Mouse (Mus musculus) hindbrain, embryonic 15.5 days (tissue): ENCODE measurements around the gene Slc5a10. TPM values are rescaled to one million over a fixed set of nuclear protein-coding genes. Genes with fewer than 3 reads are reported as not detected.

Source experiments
- ATAC-seq: fragments of 200-750 bp; cut with Nextera tagmentation; 2 replicates; pipeline ENCODE4 v1.8.0; 2017; ENCODE audit warnings: low read depth, moderate number of reproducible peaks, moderate TSS enrichment; ENCODE audit not compliant: low FRiP score
- H3K27ac ChIP-seq: fragments of 300-500 bp; sonication (generic); replicated peaks from 2 replicates; pipeline ENCODE4 v1.5.1; 2015; ENCODE audit warnings: mild to moderate bottlenecking, inconsistent platforms
- H3K27me3 ChIP-seq: fragments of 300-500 bp; sonication (generic); 2 replicates; pipeline ENCODE4 v1.6.1; 2015; ENCODE audit warnings: control low read depth, inconsistent platforms
- H3K36me3 ChIP-seq: fragments of 300-500 bp; sonication (generic); 2 replicates; pipeline ENCODE4 v1.6.1; 2015; ENCODE audit warnings: control low read depth, inconsistent platforms
- H3K4me1 ChIP-seq: fragments of 300-500 bp; sonication (generic); replicated peaks from 2 replicates; pipeline ENCODE4 v1.6.1; 2015; ENCODE audit warnings: control low read depth, inconsistent platforms
- H3K4me2 ChIP-seq: fragments of 300-500 bp; sonication (generic); 2 replicates; pipeline ENCODE4 v1.6.1; 2015; ENCODE audit warnings: moderate library complexity, mild to moderate bottlenecking, inconsistent platforms
- H3K4me3 ChIP-seq: fragments of 300-500 bp; sonication (generic); 2 replicates; pipeline ENCODE4 v1.5.1; 2015; ENCODE audit warnings: mild to moderate bottlenecking, inconsistent platforms
- H3K9ac ChIP-seq: fragments of 300-500 bp; sonication (generic); 2 replicates; pipeline ENCODE4 v1.6.1; 2015; ENCODE audit warnings: inconsistent platforms
- H3K9me3 ChIP-seq: fragments of 300-500 bp; sonication (generic); 2 replicates; pipeline ENCODE4 v1.6.1; 2016; ENCODE audit warnings: control low read depth, inconsistent platforms
- WGBS: fragments of 180-500 bp; shearing (Covaris S2); methylation state at CpG from one replicate; pipeline ENCODE4 v1.1.7; 2015; 5-methylcytosine and 5-hydroxymethylcytosine counted together
- polyA plus RNA-seq: library from polyadenylated mRNA; unstranded; fragments of >200 nt; fragmentation: Nextera tagmentation; extraction: Ambion mirVana; gene quantifications from 2 replicates; pipeline ENCODE4 v1.2.1, GENCODE M21; 2015

The Slc5a10 gene
- polyA plus RNA-seq, 1 experiment from 2014 or later: not detected

GRCm38 (mm10) chr11:61652686-61653447 is 67.8 kb downstream of the Slc5a10 start, which contains the start of gene Grap:
Grap (plus strand) TSS chr11:61653265.
- 0 out of 2 replicates have a peak within 1 kb of the TSS, but pooled peaks have one; percentile 8 for H3K4me3 ChIP-seq
- no peaks in the 10 kb centered on the region for H3K9me3 ChIP-seq
- H3K4me2 ChIP-seq: no peak within 1 kb of the TSS

GRCm38 (mm10) chr11:61652216-61652615 is 68.4 kb downstream of the Slc5a10 start:
- H3K9me3 ChIP-seq: no peaks in the 10 kb centered on the region
- 88% methylated on average over 5 of the region's 5 CpGs for WGBS
- no peak overlapping the region for H3K27ac ChIP-seq
- no peak overlapping the region for H3K4me3 ChIP-seq
- no peaks in the 10 kb centered on the region for H3K27me3 ChIP-seq
- no peak overlapping the region for H3K4me2 ChIP-seq
- H3K4me1 ChIP-seq: no peaks in the 10 kb centered on the region
- no peak overlapping the region for H3K9ac ChIP-seq
- no peaks in the 10 kb centered on the region for H3K36me3 ChIP-seq
- ATAC-seq: no peak

More at GRCm38 (mm10) chr11:61652686-61653447, 67.8 kb downstream of the Slc5a10 start, which contains the start of gene Grap:
- no peak within 1 kb of the TSS for H3K27ac ChIP-seq
- no peaks in the 10 kb centered on the region for H3K36me3 ChIP-seq
- WGBS: 76% methylated on average over 10 of the region's 10 CpGs
- H3K9ac ChIP-seq: no peak within 1 kb of the TSS
- no peak for ATAC-seq
- no peaks in the 10 kb centered on the region for H3K4me1 ChIP-seq
- H3K27me3 ChIP-seq: no peaks in the 10 kb centered on the region

GRCm38 (mm10) chr11:61650470-61651265 is 70.0 kb downstream of the Slc5a10 start:
- no peak overlapping the region for H3K9ac ChIP-seq
- no peak overlapping the region for H3K4me3 ChIP-seq
- H3K27me3 ChIP-seq: no peaks in the 10 kb centered on the region
- WGBS: 84% methylated on average over 9 of the region's 9 CpGs
- no peaks in the 10 kb centered on the region for H3K9me3 ChIP-seq
- no peaks in the 10 kb centered on the region for H3K36me3 ChIP-seq
- H3K27ac ChIP-seq: no peak overlapping the region
- no peak for ATAC-seq
- H3K4me2 ChIP-seq: no peak overlapping the region
- no peaks in the 10 kb centered on the region for H3K4me1 ChIP-seq

GRCm38 (mm10) chr11:61649626-61650025 is 71.0 kb downstream of the Slc5a10 start:
- H3K9me3 ChIP-seq: no peaks in the 10 kb centered on the region
- H3K36me3 ChIP-seq: no peaks in the 10 kb centered on the region
- H3K4me1 ChIP-seq: no peaks in the 10 kb centered on the region
- no peak overlapping the region for H3K27ac ChIP-seq
- H3K4me3 ChIP-seq: no peak overlapping the region
- no peaks in the 10 kb centered on the region for H3K27me3 ChIP-seq
- H3K9ac ChIP-seq: no peak overlapping the region
- 87% methylated on average over 4 of the region's 4 CpGs for WGBS
- no peak overlapping the region for H3K4me2 ChIP-seq
- ATAC-seq: no peak

DNA sequence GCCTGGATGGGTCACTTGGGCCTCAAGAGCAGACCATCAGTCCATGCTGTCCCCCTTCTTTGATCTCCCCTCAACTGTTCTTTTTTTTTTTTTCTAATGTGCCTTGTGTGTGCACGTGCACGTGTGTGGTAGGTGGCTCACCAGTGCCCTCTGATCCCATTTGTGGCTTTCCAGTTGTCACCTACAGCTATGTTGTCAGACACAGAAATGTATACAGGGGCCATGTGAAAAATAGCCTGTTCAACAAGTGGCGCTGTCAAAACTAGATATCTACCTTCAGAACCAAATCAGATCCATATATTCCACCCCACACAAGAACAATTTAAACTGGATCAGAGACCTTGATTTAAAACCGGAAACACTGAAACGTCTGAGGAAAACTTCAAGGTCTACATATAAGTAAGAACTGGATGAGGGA is 71.5 kb downstream of the Slc5a10 start:
- ATAC-seq: no peak
- WGBS: 93% methylated on average over 5 of the region's 5 CpGs
- no peaks in the 10 kb centered on the region for H3K9me3 ChIP-seq
- no peak overlapping the region for H3K4me2 ChIP-seq
- H3K27me3 ChIP-seq: no peaks in the 10 kb centered on the region
- H3K27ac ChIP-seq: no peak overlapping the region
- no peaks in the 10 kb centered on the region for H3K36me3 ChIP-seq
- no peaks in the 10 kb centered on the region for H3K4me1 ChIP-seq
- H3K9ac ChIP-seq: no peak overlapping the region
- H3K4me3 ChIP-seq: no peak overlapping the region

GRCm38 (mm10) chr11:61648749-61649115 is 71.9 kb downstream of the Slc5a10 start:
- Histone ChIP-seq H3K36me3 (no peaks in the 10 kb centered on the region), H3K27me3 (no peaks in the 10 kb centered on the region), H3K4me1 (no peaks in the 10 kb centered on the region), H3K4me2 (no peak overlapping the region), H3K27ac (no peak overlapping the region), H3K4me3 (no peak overlapping the region), H3K9ac (no peak overlapping the region), H3K9me3 (no peaks in the 10 kb centered on the region)
- ATAC-seq: no peak
- WGBS: 79% methylated on average over 7 of the region's 7 CpGs

- Histone ChIP-seq H3K9ac (no peak overlapping the region), H3K36me3 (no peaks in the 10 kb centered on the region), H3K4me2 (no peak overlapping the region), H3K27me3 (no peaks in the 10 kb centered on the region), H3K27ac (no peak overlapping the region), H3K4me1 (no peaks in the 10 kb centered on the region), H3K4me3 (no peak overlapping the region), H3K9me3 (no peaks in the 10 kb centered on the region)
- WGBS: 74% methylated on average over 6 of the region's 6 CpGs
- ATAC-seq: no peak
These were observed 72.5 kb downstream of the Slc5a10 start for GRCm38 (mm10) chr11:61647956-61648748.

GRCm38 (mm10) chr11:61647110-61647910 is 73.3 kb downstream of the Slc5a10 start:
- no peaks in the 10 kb centered on the region for H3K36me3 ChIP-seq
- no peak overlapping the region for H3K4me2 ChIP-seq
- 68% methylated on average over 10 of the region's 10 CpGs for WGBS
- H3K9me3 ChIP-seq: no peaks in the 10 kb centered on the region
- no peaks in the 10 kb centered on the region for H3K4me1 ChIP-seq
- no peak overlapping the region for H3K27ac ChIP-seq
- ATAC-seq: no peak
- no peak overlapping the region for H3K4me3 ChIP-seq
- no peak overlapping the region for H3K9ac ChIP-seq
- H3K27me3 ChIP-seq: no peaks in the 10 kb centered on the region

GRCm38 (mm10) chr11:61646499-61647039 is 74.1 kb downstream of the Slc5a10 start:
- Histone ChIP-seq H3K4me2 (no peak overlapping the region), H3K4me1 (no peaks in the 10 kb centered on the region), H3K36me3 (no peaks in the 10 kb centered on the region), H3K9ac (no peak overlapping the region), H3K9me3 (no peaks in the 10 kb centered on the region), H3K27me3 (no peaks in the 10 kb centered on the region), H3K27ac (no peak overlapping the region), H3K4me3 (no peak overlapping the region)
- 62% methylated on average over 2 of the region's 2 CpGs for WGBS
- no peak for ATAC-seq

DNA sequence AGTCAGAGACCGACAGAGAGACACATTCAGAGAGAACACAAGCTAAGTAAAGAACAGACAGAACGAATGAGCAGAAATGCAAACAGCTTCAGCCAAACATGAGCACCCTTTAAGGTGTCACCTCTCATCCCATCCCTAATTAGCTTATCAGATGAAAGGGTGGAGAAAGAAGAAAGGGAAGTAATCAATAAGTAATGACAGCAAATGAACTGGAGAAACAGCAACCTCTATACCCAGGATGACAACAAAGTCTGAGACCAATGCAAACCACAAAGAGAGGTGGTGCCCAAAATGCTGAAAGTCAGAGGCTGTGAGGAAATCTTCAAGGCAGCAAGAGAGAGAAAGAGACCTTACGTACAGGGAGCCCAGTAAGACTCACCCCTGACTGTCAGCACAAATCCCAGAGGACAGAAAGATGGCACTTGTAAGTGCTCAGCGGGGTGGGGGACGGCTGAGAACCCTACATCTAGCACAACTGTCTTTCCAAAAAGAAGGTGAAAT is 75.2 kb downstream of the Slc5a10 start:
- no peaks in the 10 kb centered on the region for H3K27me3 ChIP-seq
- H3K4me2 ChIP-seq: no peak overlapping the region
- ATAC-seq: no peak
- no peaks in the 10 kb centered on the region for H3K4me1 ChIP-seq
- H3K9ac ChIP-seq: no peak overlapping the region
- no peak overlapping the region for H3K4me3 ChIP-seq
- H3K9me3 ChIP-seq: no peaks in the 10 kb centered on the region
- H3K27ac ChIP-seq: no peak overlapping the region
- 76% methylated on average over 5 of the region's 5 CpGs for WGBS
- H3K36me3 ChIP-seq: no peaks in the 10 kb centered on the region
